ENCODE assay signal across 24 mouse cellular contexts in genomic region chr11:78849859-78850258, GRCm38 (mm10). TPM values are rescaled to one million over a fixed set of nuclear protein-coding genes. Genes with fewer than 3 reads are reported as not detected.
DNase-seq lines count a peak whose midpoint lies in the region; ATAC-seq and TF ChIP-seq lines count a peak whose summit lies in the region.
"Had no signal": no experiment of that assay in that cellular context is flagged by ENCODE, and none has a peak within 500 bp of the region (broad histone marks: within the 10 kb centered on the region; RNA-seq: fewer than 3 reads in every experiment).

No protein-coding gene starts in this region.

- H3K4me1 ChIP-seq in forebrain, embryonic 16.5 days (replicated peaks; ENCODE audit: control insufficient read depth, insufficient read depth, low read length): no peaks in the 10 kb centered on the region
- H3K4me1 ChIP-seq in forebrain, embryonic 11.5 days (replicated peaks; ENCODE audit: control insufficient read depth, insufficient read depth, low read length): peaks cover 1% of the 10 kb centered on the region; the same call in 1 of the 2 replicates
- H3K4me1 ChIP-seq: embryonic facial prominence, embryonic 13.5 days; embryonic facial prominence, embryonic 15.5 days; forebrain, embryonic 15.5 days had no signal

- no peak overlapping the region for H3K9ac ChIP-seq in forebrain, embryonic 16.5 days (replicated peaks; ENCODE audit: low read depth, low read length)
- no peak overlapping the region for H3K9ac ChIP-seq in forebrain, embryonic 11.5 days (ENCODE audit: low read length)
- H3K9ac ChIP-seq: embryonic facial prominence, embryonic 13.5 days; embryonic facial prominence, embryonic 15.5 days; forebrain, embryonic 15.5 days had no signal

- no peaks in the 10 kb centered on the region for H3K36me3 ChIP-seq in forebrain, embryonic 16.5 days (ENCODE audit: control insufficient read depth, insufficient read depth)
- no peaks in the 10 kb centered on the region for H3K36me3 ChIP-seq in forebrain, embryonic 11.5 days (ENCODE audit: control insufficient read depth, insufficient read depth, low read length)
- H3K36me3 ChIP-seq: embryonic facial prominence, embryonic 13.5 days; embryonic facial prominence, embryonic 15.5 days; forebrain, embryonic 10.5 days; forebrain, embryonic 15.5 days; G1E had no signal

- no peak overlapping the region for H3K4me3 ChIP-seq in forebrain, embryonic 16.5 days (replicated peaks; ENCODE audit: low read length)
- H3K4me3 ChIP-seq in forebrain, embryonic 11.5 days (ENCODE audit: low read depth, low read length): no peak overlapping the region
- H3K4me3 ChIP-seq: embryonic facial prominence, embryonic 13.5 days; embryonic facial prominence, embryonic 15.5 days; erythroblast, embryonic 14.5 days; forebrain, embryonic 10.5 days; forebrain, embryonic 15.5 days had no signal

- TF ChIP-seq CTCF in brain, embryonic 14.5 days (IDR thresholded peaks at IDR 0.05; ENCODE audit: borderline replicate concordance, extremely low read depth, insufficient read depth, insufficient read length): no peak

- DNase-seq in cerebellum, postnatal 14 days: peak; percentile 35 to 45
- DNase-seq in cerebellum, adult 9-10 months: no peak
- no peak for DNase-seq in forebrain, embryonic 11.5 days (ENCODE audit: low spot score)
- peak; percentile 54 for DNase-seq in brain, embryonic 14.5 days (ENCODE audit: low read depth)
- DNase-seq: adrenal gland, adult 8-10 months; adrenal gland, postnatal 14 days; adrenal gland, postnatal 36 days; B cell, adult 2 months; cerebellum, adult 11 months; cerebellum, adult 18-20 months; cerebellum, adult 8-10 months; cerebellum, postnatal 36 days; embryo, embryonic 11 days had no signal

- no peak for TF ChIP-seq POLR2A in brain, embryonic 14.5 days (IDR thresholded peaks at IDR 0.05; ENCODE audit: borderline replicate concordance, extremely low read depth, insufficient read depth, insufficient read length, poor library complexity, severe bottlenecking)

- no peak overlapping the region for H3K27ac ChIP-seq in forebrain, embryonic 16.5 days (ENCODE audit: low read length)
- no peak overlapping the region for H3K27ac ChIP-seq in forebrain, embryonic 11.5 days (ENCODE audit: low read depth, low read length)
- H3K27ac ChIP-seq: embryonic facial prominence, embryonic 13.5 days; embryonic facial prominence, embryonic 15.5 days; forebrain, embryonic 15.5 days had no signal

- no peak overlapping the region for H3K4me2 ChIP-seq in forebrain, embryonic 16.5 days (ENCODE audit: low read length)
- no peak overlapping the region for H3K4me2 ChIP-seq in forebrain, embryonic 11.5 days (ENCODE audit: low read depth, low read length, severe bottlenecking)
- H3K4me2 ChIP-seq: embryonic facial prominence, embryonic 13.5 days; embryonic facial prominence, embryonic 15.5 days; forebrain, embryonic 15.5 days had no signal

- WGBS in forebrain, embryonic 16.5 days: 62% methylated on average over 3 of the region's 3 CpGs
- WGBS in forebrain, embryonic 11.5 days: 92% methylated on average over 3 of the region's 3 CpGs

- ATAC-seq in forebrain, embryonic 16.5 days: peak; percentile 45; the same call in 1 of the 2 replicates
- no peak for ATAC-seq in forebrain, embryonic 11.5 days (replicated peaks; ENCODE audit: low FRiP score)
- ATAC-seq: activated CD4-positive, CD25-positive, alpha-beta regulatory T cell, adult 4 months; CD4-positive, CD25-positive, alpha-beta regulatory T cell, adult 4 months; forebrain, embryonic 15.5 days; Patski had no signal

- H3K9me3 ChIP-seq in forebrain, embryonic 16.5 days (ENCODE audit: control insufficient read depth, low read length): no peaks in the 10 kb centered on the region
- H3K9me3 ChIP-seq in forebrain, embryonic 11.5 days (ENCODE audit: control insufficient read depth, low read length): no peaks in the 10 kb centered on the region
- H3K9me3 ChIP-seq: embryonic facial prominence, embryonic 13.5 days; embryonic facial prominence, embryonic 15.5 days; forebrain, embryonic 10.5 days; forebrain, embryonic 15.5 days; G1E had no signal

- H3K27me3 ChIP-seq in forebrain, embryonic 16.5 days (replicated peaks; ENCODE audit: control insufficient read depth, insufficient read depth, low read length): no peaks in the 10 kb centered on the region
- H3K27me3 ChIP-seq in forebrain, embryonic 11.5 days (ENCODE audit: control insufficient read depth, insufficient read depth, low read length): no peaks in the 10 kb centered on the region
- H3K27me3 ChIP-seq: CH12.LX; embryonic facial prominence, embryonic 13.5 days; embryonic facial prominence, embryonic 15.5 days; forebrain, embryonic 15.5 days; Patski had no signal

RNA-seq across cellular contexts. Expression of gene Lyrm9, which starts 23.5 kb away (rescaled TPM):
- polyA plus RNA-seq in forebrain, embryonic 16.5 days (2015; fragmentation: Nextera tagmentation; extraction: Ambion mirVana): 26.3 and 29.8 TPM in 2 replicates
- polyA plus RNA-seq in forebrain, embryonic 11.5 days (2014; fragmentation: Nextera tagmentation; extraction: Ambion mirVana): 18.6 and 23.4 TPM in 2 replicates
- polyA plus RNA-seq in brain, embryonic 14.5 days (2012; rRNA removed): 18.8 and 22.8 TPM in 2 replicates

Comparison
In these comparisons a context has a peak if more than half of its experiments do, and no peak if none do; other contexts are left out.
1. DNase-seq: peak in cerebellum, postnatal 14 days (2 of 2) and brain, embryonic 14.5 days (single experiment); none in cerebellum, adult 9-10 months (single experiment) and forebrain, embryonic 11.5 days (single experiment).